Mouse (Mus musculus) midbrain, postnatal 0 days (tissue): ENCODE data around the gene Emc3. TPM values are rescaled to one million over a fixed set of nuclear protein-coding genes. Genes with fewer than 3 reads are reported as not detected.

ENCODE experiments used
- ATAC-seq: fragments of 200-750 bp; cut with Nextera tagmentation; 2 replicates; pipeline ENCODE4 v1.8.0; 2017; ENCODE audit warnings: moderate number of reproducible peaks, mild to moderate bottlenecking, moderate TSS enrichment, moderate library complexity; ENCODE audit not compliant: low FRiP score
- DNase-seq: peaks from one replicate; pipeline ENCODE4 v3.0.0-alpha.2; 2015; ENCODE audit warnings: low spot score
- H3K27ac ChIP-seq: fragments of 300-500 bp; sonication (generic); 2 replicates; pipeline ENCODE4 v1.5.1; 2014; ENCODE audit warnings: low read depth, mild to moderate bottlenecking, low read length, mixed read lengths
- H3K27me3 ChIP-seq: fragments of 300-500 bp; sonication (generic); 2 replicates; pipeline ENCODE4 v1.6.1; 2014; ENCODE audit warnings: low read length, control low read depth, mixed read lengths; ENCODE audit not compliant: insufficient read depth
- H3K36me3 ChIP-seq: fragments of 300-500 bp; sonication (generic); 2 replicates; pipeline ENCODE4 v1.6.1; 2014; ENCODE audit warnings: low read length, control low read depth, mixed read lengths; ENCODE audit not compliant: insufficient read depth
- H3K4me1 ChIP-seq: fragments of 300-500 bp; sonication (generic); 2 replicates; pipeline ENCODE4 v1.6.1; 2014; ENCODE audit warnings: mild to moderate bottlenecking, control low read depth, antibody characterized with exemption, low read length, mixed read lengths; ENCODE audit not compliant: insufficient read depth
- H3K4me2 ChIP-seq: fragments of 300-500 bp; sonication (generic); 2 replicates; pipeline ENCODE4 v1.6.1; 2014; ENCODE audit warnings: low read depth, mild to moderate bottlenecking, low read length, mixed read lengths; ENCODE audit not compliant: poor library complexity, severe bottlenecking
- H3K4me3 ChIP-seq: fragments of 300-500 bp; sonication (generic); 2 replicates; pipeline ENCODE4 v1.5.1; 2014; ENCODE audit warnings: low read depth, mild to moderate bottlenecking, low read length, moderate library complexity
- H3K9ac ChIP-seq: fragments of 300-500 bp; sonication (generic); replicated peaks from 2 replicates; pipeline ENCODE4 v1.6.1; 2014; ENCODE audit warnings: mild to moderate bottlenecking, low read length, moderate library complexity, mixed read lengths; ENCODE audit not compliant: poor library complexity, severe bottlenecking
- H3K9me3 ChIP-seq: fragments of 300-500 bp; sonication (generic); 2 replicates; pipeline ENCODE4 v1.6.1; 2016; ENCODE audit warnings: low read length, control low read depth
- CTCF ChIP-seq: IDR thresholded peaks from 2 replicates; pipeline ENCODE4 v1.5.1; 2016; ENCODE audit warnings: antibody characterized with exemption, mild to moderate bottlenecking
- WGBS: fragments of 180-500 bp; shearing (Covaris S2); extraction: QIAGEN DNeasy Blood & Tissue Kit; methylation state at CpG from one replicate; pipeline ENCODE4 v1.1.7; 2014; 5-methylcytosine and 5-hydroxymethylcytosine counted together
- polyA plus RNA-seq: library from polyadenylated mRNA; unstranded; fragments of >200 nt; fragmentation: Nextera tagmentation; extraction: Ambion mirVana; gene quantifications from 2 replicates; pipeline ENCODE4 v1.2.1, GENCODE M21; 2015
- total RNA-seq: library from RNA; depleted of rRNA; stranded (reverse); fragments of >200 nt; gene quantifications from 2 replicates; pipeline ENCODE4 v1.2.3, GENCODE M21; 2014

Emc3 gene
- total and polyA plus RNA-seq, 2 experiments from 2014 or later = 71.9 to 111 TPM

- no peaks in the 10 kb centered on the region for H3K9me3 ChIP-seq
- H3K27ac ChIP-seq = no peak overlapping the region
- H3K27me3 ChIP-seq = no peaks in the 10 kb centered on the region
- DNase-seq (no peak), ATAC-seq (no peak)
- H3K4me1 ChIP-seq = no peaks in the 10 kb centered on the region
- WGBS = 52% methylated on average over 2 of the region's 2 CpGs
- H3K36me3 ChIP-seq = 0 out of 2 replicates have a peak, but pooled peaks cover under 1% of the 10 kb centered on the region
- TF ChIP-seq CTCF = no peak
- no peak overlapping the region for H3K4me3 ChIP-seq
- no peak overlapping the region for H3K4me2 ChIP-seq
- no peak overlapping the region for H3K9ac ChIP-seq
Measured at GRCm38 (mm10) chr6:113502801-113503200, 28.7 kb downstream of the Emc3 start.

- WGBS = 2% methylated on average over 32 of the region's 32 CpGs
- no peak for TF ChIP-seq CTCF
- peak within 1 kb of the TSS; percentile 27; the same call in 1 of the 2 replicates for H3K27ac ChIP-seq
- no peaks in the 10 kb centered on the region for H3K9me3 ChIP-seq
- DNase-seq (peak; percentile 81), ATAC-seq (peak; percentile 88)
- H3K4me3 ChIP-seq = peak within 1 kb of the TSS; percentile 67
- peaks cover 7% of the 10 kb centered on the region; the same call in 1 of the 2 replicates for H3K36me3 ChIP-seq
- H3K9ac ChIP-seq = peak within 1 kb of the TSS; percentile 85
- peak within 1 kb of the TSS; percentile 74 for H3K4me2 ChIP-seq
- no peaks in the 10 kb centered on the region for H3K27me3 ChIP-seq
- no peaks in the 10 kb centered on the region for H3K4me1 ChIP-seq
Measured at GRCm38 (mm10) chr6:113501388-113502084, 29.9 kb downstream of the Emc3 start, which contains the start of gene Prrt3. TSS of gene Prrt3 (minus strand) at chr6:113501931.

- no peak overlapping the region for H3K27ac ChIP-seq
- no peaks in the 10 kb centered on the region for H3K9me3 ChIP-seq
- H3K9ac ChIP-seq = no peak overlapping the region
- peaks cover 14% of the 10 kb centered on the region; the same call in 1 of the 2 replicates for H3K36me3 ChIP-seq
- no peak overlapping the region for H3K4me2 ChIP-seq
- no peak for ATAC-seq
- no peaks in the 10 kb centered on the region for H3K4me1 ChIP-seq
- H3K4me3 ChIP-seq = no peak overlapping the region
- no peak for TF ChIP-seq CTCF
- H3K27me3 ChIP-seq = no peaks in the 10 kb centered on the region
- 72% methylated on average over 6 of the region's 6 CpGs for WGBS
- no peak for DNase-seq
Measured at GRCm38 (mm10) chr6:113499346-113499745, 32.1 kb downstream of the Emc3 start.

DNA sequence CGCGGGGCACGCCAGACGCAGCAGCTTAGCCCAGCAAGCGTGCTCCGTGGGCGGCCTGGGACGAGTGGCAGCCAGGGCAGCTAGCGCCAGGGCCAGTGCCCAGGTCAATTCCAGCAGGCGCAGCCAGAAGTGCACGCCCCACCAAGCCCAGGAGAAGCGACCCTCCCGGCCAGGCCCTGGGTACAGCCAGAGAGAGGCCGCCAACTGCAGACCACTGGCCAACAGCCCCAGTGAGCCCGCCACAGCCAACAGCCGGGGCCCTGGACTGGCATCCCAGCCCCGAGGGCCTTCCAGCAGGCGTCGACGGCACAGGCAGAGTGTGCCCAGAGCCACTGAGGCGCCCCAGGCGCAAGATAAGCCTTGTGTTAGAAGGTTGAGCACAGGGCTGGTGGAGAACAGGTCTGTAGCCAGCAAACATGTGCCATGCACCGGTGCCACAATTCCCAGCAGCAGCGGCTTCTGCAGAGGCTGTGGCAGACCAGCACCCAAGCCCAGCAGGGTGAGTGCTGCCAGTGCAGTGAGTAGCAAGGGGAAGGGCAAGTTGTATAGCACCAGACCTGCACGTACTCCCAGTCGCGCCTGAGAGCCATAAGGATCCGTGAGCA lies 36.3 kb downstream of the Emc3 start:
- ATAC-seq = peak; percentile 5; the same call in 1 of the 2 replicates
- H3K27ac ChIP-seq = no peak overlapping the region
- peak overlapping the region; percentile 44 for H3K4me2 ChIP-seq
- no peaks in the 10 kb centered on the region for H3K4me1 ChIP-seq
- WGBS = 55% methylated on average over 28 of the region's 28 CpGs
- peaks cover 24% of the 10 kb centered on the region for H3K36me3 ChIP-seq
- H3K27me3 ChIP-seq = no peaks in the 10 kb centered on the region
- peak overlapping the region; percentile 32; the same call in 1 of the 2 replicates for H3K4me3 ChIP-seq
- no peak for TF ChIP-seq CTCF
- H3K9ac ChIP-seq = 0 out of 2 replicates have a peak overlapping the region, but pooled peaks have one; percentile 8
- H3K9me3 ChIP-seq = no peaks in the 10 kb centered on the region
- no peak for DNase-seq

GRCm38 (mm10) chr6:113494258-113494788 lies 37.1 kb downstream of the Emc3 start:
- 2% methylated on average over 53 of the region's 54 CpGs for WGBS
- Histone ChIP-seq H3K27me3 (no peaks in the 10 kb centered on the region), H3K36me3 (peaks cover 33% of the 10 kb centered on the region), H3K9ac (peak overlapping the region; percentile 39; the same call in 1 of the 2 replicates), H3K4me2 (peak overlapping the region; percentile 44), H3K4me3 (peak overlapping the region; percentile 32), H3K27ac (peak overlapping the region; percentile 67), H3K9me3 (no peaks in the 10 kb centered on the region), H3K4me1 (no peaks in the 10 kb centered on the region)
- DNase-seq (peak; percentile 81), ATAC-seq (peak; percentile 83)
- peak; percentile 72 for TF ChIP-seq CTCF
